Mouse (Mus musculus) myocyte (in vitro differentiated cells): ENCODE data around the gene Cdkl4.

Experiments
- CEBPB ChIP-seq: IDR thresholded peaks from 2 replicates; pipeline ENCODE4 v1.6.1; 2011; ENCODE audit warnings: mild to moderate bottlenecking, moderate library complexity; ENCODE audit not compliant: poor library complexity, insufficient read depth, severe bottlenecking
- E2F4 ChIP-seq: IDR thresholded peaks from one replicate; pipeline ENCODE4 v1.6.1; 2011; ENCODE audit warnings: mild to moderate bottlenecking, control low read depth, moderate library complexity; ENCODE audit not compliant: insufficient read depth
- MAX ChIP-seq: IDR thresholded peaks from one replicate; pipeline ENCODE4 v1.6.1; 2011; ENCODE audit warnings: low read depth, mild to moderate bottlenecking, control low read depth
- MYOD1 ChIP-seq, 3 experiments: IDR thresholded peaks; one replicate each; pipeline ENCODE4 v1.6.1; 2011; ENCODE audit warnings: control low read depth in 2 of 3, low read depth in 2 of 3, mild to moderate bottlenecking in 2 of 3, moderate library complexity in 1 of 3; ENCODE audit not compliant: insufficient read length in 2 of 3, control insufficient read depth in 1 of 3
- MYOG ChIP-seq, 3 experiments: IDR thresholded peaks; one replicate each; pipeline ENCODE4 v1.6.1; 2011; ENCODE audit warnings: control low read depth in 2 of 3, low read depth in 2 of 3, mild to moderate bottlenecking in 2 of 3; ENCODE audit not compliant: insufficient read length in 2 of 3, control insufficient read depth in 1 of 3, insufficient read depth in 1 of 3
- POLR2A ChIP-seq: IDR thresholded peaks from one replicate; pipeline ENCODE4 v1.6.1; 2011; ENCODE audit warnings: low read depth, mild to moderate bottlenecking, control low read depth, moderate library complexity; ENCODE audit not compliant: insufficient read length
- POLR2AphosphoS2 ChIP-seq: IDR thresholded peaks from one replicate; pipeline ENCODE4 v1.6.1; 2011; ENCODE audit warnings: low read depth, control low read depth; ENCODE audit not compliant: insufficient read length
- REST ChIP-seq: IDR thresholded peaks from one replicate; pipeline ENCODE4 v1.6.1; 2011; ENCODE audit warnings: mild to moderate bottlenecking, control low read depth, moderate library complexity; ENCODE audit not compliant: insufficient read depth, insufficient read length
- TCF12 ChIP-seq: IDR thresholded peaks from one replicate; pipeline ENCODE4 v1.6.1; 2011; ENCODE audit warnings: mild to moderate bottlenecking, control low read depth; ENCODE audit not compliant: poor library complexity, insufficient read depth, severe bottlenecking
- TCF3 ChIP-seq: IDR thresholded peaks from one replicate; pipeline ENCODE4 v1.6.1; 2011; ENCODE audit warnings: low read depth, control low read depth; ENCODE audit not compliant: insufficient read length
- USF1 ChIP-seq: IDR thresholded peaks from one replicate; pipeline ENCODE4 v1.6.1; 2011; ENCODE audit warnings: low read depth, mild to moderate bottlenecking, control low read depth, moderate library complexity

GRCm38 (mm10) chr17:80619556-80619955, 41.9 kb upstream of the Cdkl4 start:
- TF ChIP-seq POLR2AphosphoS2 (no peak), TCF12 (no peak), POLR2A (no peak), E2F4 (no peak), USF1 (no peak), MAX (no peak), TCF3 (peak; percentile 15), MYOD1 (IDR thresholded peaks at IDR 0.05; ENCODE audit: control insufficient read depth in 1 of 3, insufficient read length in 2 of 3, low read depth in 2 of 3) (peak in 2 of 3 experiments; percentile 64 to 85), MYOG (IDR thresholded peaks at IDR 0.05; ENCODE audit: control insufficient read depth in 1 of 3, insufficient read depth in 1 of 3, insufficient read length in 2 of 3, low read depth in 2 of 3) (peak in 2 of 3 experiments; percentile 59 to 90), REST (no peak), CEBPB (no peak)
